ENCODE assay signal across 8 mouse cellular contexts in genomic region chr17:53402689-53403306, GRCm38 (mm10).
DNase-seq lines count a peak whose midpoint lies in the region; ATAC-seq and TF ChIP-seq lines count a peak whose summit lies in the region.

No protein-coding gene starts in this region.

- no peaks in the 10 kb centered on the region for H3K4me1 ChIP-seq in forebrain, embryonic 11.5 days (replicated peaks; ENCODE audit: control insufficient read depth, insufficient read depth, low read length)
- no peaks in the 10 kb centered on the region for H3K4me1 ChIP-seq in forebrain, embryonic 15.5 days
- H3K4me1 ChIP-seq in heart, embryonic 12.5 days (replicated peaks), result no peaks in the 10 kb centered on the region; the same call in 1 of the 2 replicates

- H3K4me3 ChIP-seq in forebrain, embryonic 11.5 days (ENCODE audit: low read depth, low read length), result no peak overlapping the region
- H3K4me3 ChIP-seq in forebrain, embryonic 15.5 days, result no peak overlapping the region
- no peak overlapping the region for H3K4me3 ChIP-seq in heart, embryonic 12.5 days
- H3K4me3 ChIP-seq in left cerebral cortex, adult 2 months, result no peak overlapping the region

- ATAC-seq in forebrain, embryonic 11.5 days (replicated peaks; ENCODE audit: low FRiP score), result 0 out of 2 replicates have a peak, but pooled peaks have one; percentile 15
- no peak for ATAC-seq in forebrain, embryonic 15.5 days (replicated peaks)
- no peak for ATAC-seq in heart, embryonic 12.5 days (ENCODE audit: insufficient number of reproducible peaks, low FRiP score)

- no peak overlapping the region for H3K9ac ChIP-seq in forebrain, embryonic 11.5 days (ENCODE audit: low read length)
- no peak overlapping the region for H3K9ac ChIP-seq in forebrain, embryonic 15.5 days (replicated peaks)
- H3K9ac ChIP-seq in heart, embryonic 12.5 days, result no peak overlapping the region

- DNase-seq in forebrain, embryonic 11.5 days (ENCODE audit: low spot score), result peak; percentile 53
- DNase-seq in ES-CJ7 (ENCODE audit: low read depth, low spot score), result peak; percentile 62
- DNase-seq in cerebellum, postnatal 10 days, result peak; percentile 51 to 61
- peak; percentile 36 to 37 for DNase-seq in left cerebral cortex, adult 2 months (ENCODE audit: extremely low spot score in 1 of 2, low spot score in 2 of 2)
- DNase-seq in mesoderm, embryonic 11.5 days (ENCODE audit: low read depth, low spot score), result peak; percentile 30
- peak; percentile 54 for DNase-seq in urinary bladder, postnatal 14 days (ENCODE audit: low spot score)

- peak; percentile 61 for TF ChIP-seq CTCF in left cerebral cortex, adult 2 months (IDR thresholded peaks at IDR 0.05)

- no peak overlapping the region for H3K27ac ChIP-seq in forebrain, embryonic 11.5 days (ENCODE audit: low read depth, low read length)
- H3K27ac ChIP-seq in forebrain, embryonic 15.5 days (replicated peaks), result no peak overlapping the region
- H3K27ac ChIP-seq in heart, embryonic 12.5 days (ENCODE audit: poor library complexity, severe bottlenecking), result no peak overlapping the region
- no peak overlapping the region for H3K27ac ChIP-seq in left cerebral cortex, adult 2 months

- no peaks in the 10 kb centered on the region for H3K36me3 ChIP-seq in forebrain, embryonic 11.5 days (ENCODE audit: control insufficient read depth, insufficient read depth, low read length)
- no peaks in the 10 kb centered on the region for H3K36me3 ChIP-seq in forebrain, embryonic 15.5 days
- H3K36me3 ChIP-seq in heart, embryonic 12.5 days, result no peaks in the 10 kb centered on the region

- no peak overlapping the region for H3K4me2 ChIP-seq in forebrain, embryonic 11.5 days (ENCODE audit: low read depth, low read length, severe bottlenecking)
- no peak overlapping the region for H3K4me2 ChIP-seq in forebrain, embryonic 15.5 days (replicated peaks)
- peak overlapping the region; percentile 44 for H3K4me2 ChIP-seq in heart, embryonic 12.5 days

- WGBS in forebrain, embryonic 11.5 days, result 50% methylated on average over 10 of the region's 10 CpGs
- 45% methylated on average over 10 of the region's 10 CpGs for WGBS in forebrain, embryonic 15.5 days
- WGBS in heart, embryonic 12.5 days, result 31% methylated on average over 10 of the region's 10 CpGs

- no peaks in the 10 kb centered on the region for H3K9me3 ChIP-seq in forebrain, embryonic 11.5 days (ENCODE audit: control insufficient read depth, low read length)
- no peaks in the 10 kb centered on the region for H3K9me3 ChIP-seq in forebrain, embryonic 15.5 days
- H3K9me3 ChIP-seq in heart, embryonic 12.5 days (replicated peaks), result no peaks in the 10 kb centered on the region

- no peaks in the 10 kb centered on the region for H3K27me3 ChIP-seq in forebrain, embryonic 11.5 days (ENCODE audit: control insufficient read depth, insufficient read depth, low read length)
- H3K27me3 ChIP-seq in forebrain, embryonic 15.5 days, result no peaks in the 10 kb centered on the region
- no peaks in the 10 kb centered on the region for H3K27me3 ChIP-seq in heart, embryonic 12.5 days (replicated peaks)

- intact Hi-C loops in left cerebral cortex, adult 2 months (cut with DNase I), result no loop called here
